Mouse (Mus musculus) lung, embryonic 14.5 days (tissue): ENCODE measurements around the gene Hmgn1. TPM values are rescaled to one million over a fixed set of nuclear protein-coding genes. Genes with fewer than 3 reads are reported as not detected.
"Not testable (repeated sequence)": the region's sequence is repeated elsewhere in the genome, so short reads cannot be mapped to it uniquely, and the experiment has no call there.

Source experiments
- ATAC-seq: fragments of 200-750 bp; cut with Nextera tagmentation; 2 replicates; pipeline ENCODE4 v1.8.0; 2017; ENCODE audit warnings: mild to moderate bottlenecking, moderate TSS enrichment, moderate library complexity; ENCODE audit not compliant: insufficient read depth
- DNase-seq: peaks from one replicate; pipeline ENCODE4 v3.0.0-alpha.2; 2015
- H3K27ac ChIP-seq: fragments of 300-500 bp; sonication (generic); 2 replicates; pipeline ENCODE4 v1.5.1; 2014; ENCODE audit warnings: low read depth, mild to moderate bottlenecking, moderate library complexity
- H3K27me3 ChIP-seq: fragments of 300-500 bp; sonication (generic); 2 replicates; pipeline ENCODE4 v1.6.1; 2014; ENCODE audit warnings: low read length, control low read depth; ENCODE audit not compliant: insufficient read depth
- H3K36me3 ChIP-seq: fragments of 300-500 bp; sonication (generic); 2 replicates; pipeline ENCODE4 v1.6.1; 2014; ENCODE audit warnings: control low read depth; ENCODE audit not compliant: insufficient read depth
- H3K4me1 ChIP-seq: fragments of 300-500 bp; sonication (generic); 2 replicates; pipeline ENCODE4 v1.6.1; 2014; ENCODE audit warnings: antibody characterized with exemption, control low read depth; ENCODE audit not compliant: insufficient read depth
- H3K4me2 ChIP-seq: fragments of 300-500 bp; sonication (generic); 2 replicates; pipeline ENCODE4 v1.6.1; 2014; ENCODE audit warnings: mild to moderate bottlenecking
- H3K4me3 ChIP-seq: fragments of 300-500 bp; sonication (generic); 2 replicates; pipeline ENCODE4 v1.5.1; 2014; ENCODE audit warnings: low read depth, low read length
- H3K9ac ChIP-seq: fragments of 300-500 bp; sonication (generic); 2 replicates; pipeline ENCODE4 v1.6.1; 2014
- H3K9me3 ChIP-seq: fragments of 300-500 bp; sonication (generic); 2 replicates; pipeline ENCODE4 v1.6.1; 2016; ENCODE audit warnings: low read depth, low read length, control low read depth
- CTCF ChIP-seq: IDR thresholded peaks from 2 replicates; pipeline ENCODE4 v1.5.1; 2016; ENCODE audit warnings: antibody characterized with exemption, low read depth
- WGBS: fragments of 180-500 bp; shearing (Covaris S2); extraction: QIAGEN DNeasy Blood & Tissue Kit; methylation state at CpG from one replicate; pipeline ENCODE4 v1.1.7; 2014; 5-methylcytosine and 5-hydroxymethylcytosine counted together
- polyA plus RNA-seq: library from polyadenylated mRNA; unstranded; fragments of >200 nt; fragmentation: Nextera tagmentation; extraction: Ambion mirVana; gene quantifications from 2 replicates; pipeline ENCODE4 v1.2.1, GENCODE M21; 2014

Gene Hmgn1
- polyA plus RNA-seq, 1 experiment from 2014 or later = 746 TPM

- no peak for ATAC-seq
- no peaks in the 10 kb centered on the region for H3K9me3 ChIP-seq
- H3K27me3 ChIP-seq = no peaks in the 10 kb centered on the region
- H3K27ac ChIP-seq = no peak overlapping the region
- H3K36me3 ChIP-seq = peaks cover 16% of the 10 kb centered on the region; the same call in 1 of the 2 replicates
- no peak for TF ChIP-seq CTCF
- DNase-seq = no peak
- no peak overlapping the region for H3K4me3 ChIP-seq
- no peaks in the 10 kb centered on the region for H3K4me1 ChIP-seq
- 53% methylated on average over 4 of the region's 4 CpGs for WGBS
- no peak overlapping the region for H3K4me2 ChIP-seq
- H3K9ac ChIP-seq = no peak overlapping the region
Measured at GRCm38 (mm10) chr16:96150995-96151394, 23.5 kb upstream of the Hmgn1 start.

- H3K27me3 ChIP-seq = no peaks in the 10 kb centered on the region
- H3K4me2 ChIP-seq = no peak overlapping the region
- WGBS = 54% methylated on average over 9 of the region's 9 CpGs
- H3K4me1 ChIP-seq = no peaks in the 10 kb centered on the region
- no peaks in the 10 kb centered on the region for H3K9me3 ChIP-seq
- H3K27ac ChIP-seq = peak overlapping the region; percentile 72; the same call in 1 of the 2 replicates
- DNase-seq (peak; percentile 33), ATAC-seq (no peak)
- no peak overlapping the region for H3K4me3 ChIP-seq
- TF ChIP-seq CTCF = no peak
- H3K9ac ChIP-seq = no peak overlapping the region
- peaks cover 11% of the 10 kb centered on the region; the same call in 1 of the 2 replicates for H3K36me3 ChIP-seq
Measured at GRCm38 (mm10) chr16:96149311-96149710, 21.8 kb upstream of the Hmgn1 start.

GRCm38 (mm10) chr16:96148834-96149233 is 21.3 kb upstream of the Hmgn1 start:
- H3K27ac ChIP-seq = peak overlapping the region; percentile 72; the same call in 1 of the 2 replicates
- H3K27me3 ChIP-seq = no peaks in the 10 kb centered on the region
- no peak overlapping the region for H3K9ac ChIP-seq
- no peak for TF ChIP-seq CTCF
- H3K9me3 ChIP-seq = no peaks in the 10 kb centered on the region
- ATAC-seq = no peak
- H3K4me1 ChIP-seq = no peaks in the 10 kb centered on the region
- no peak overlapping the region for H3K4me3 ChIP-seq
- no peak overlapping the region for H3K4me2 ChIP-seq
- peaks cover 7% of the 10 kb centered on the region; the same call in 1 of the 2 replicates for H3K36me3 ChIP-seq
- no peak for DNase-seq
- 56% methylated on average over 6 of the region's 6 CpGs for WGBS

GRCm38 (mm10) chr16:96145814-96146213 is 18.3 kb upstream of the Hmgn1 start:
- DNase-seq (no peak), ATAC-seq (no peak; the same call in 1 of the 2 replicates)
- H3K9me3 ChIP-seq = no peaks in the 10 kb centered on the region; the same call in 1 of the 2 replicates
- H3K36me3 ChIP-seq = 0 out of 2 replicates have a peak, but pooled peaks cover 3% of the 10 kb centered on the region
- H3K27me3 ChIP-seq = no peaks in the 10 kb centered on the region
- no peak overlapping the region for H3K27ac ChIP-seq
- H3K9ac ChIP-seq = peak overlapping the region; percentile 69
- H3K4me1 ChIP-seq = no peaks in the 10 kb centered on the region
- under 1% methylated on average over 5 of the region's 5 CpGs for WGBS
- H3K4me3 ChIP-seq = peak overlapping the region; percentile 77
- H3K4me2 ChIP-seq = peak overlapping the region; percentile 74
- 0 out of 2 replicates have a peak, but pooled peaks have one; percentile 24 for TF ChIP-seq CTCF

- no peaks in the 10 kb centered on the region; the same call in 1 of the 2 replicates for H3K9me3 ChIP-seq
- under 1% methylated on average over 68 of the region's 68 CpGs for WGBS
- peak within 1 kb of the TSS; percentile 69 for H3K9ac ChIP-seq
- H3K4me3 ChIP-seq = peak within 1 kb of the TSS; percentile 77
- DNase-seq = peak; percentile 100
- peak within 1 kb of the TSS; percentile 74 for H3K4me2 ChIP-seq
- no peaks in the 10 kb centered on the region for H3K4me1 ChIP-seq
- 0 out of 2 replicates have a peak, but pooled peaks cover 3% of the 10 kb centered on the region for H3K36me3 ChIP-seq
- ATAC-seq = peak; percentile 96
- peak; percentile 97 for TF ChIP-seq CTCF
- no peak within 1 kb of the TSS; the same call in 1 of the 2 replicates for H3K27ac ChIP-seq
- H3K27me3 ChIP-seq = no peaks in the 10 kb centered on the region
Measured at GRCm38 (mm10) chr16:96145110-96145800, 17.7 kb upstream of the Hmgn1 start, which contains the start of gene Wrb. Gene Wrb, plus strand, starts transcription at chr16:96145407.

GRCm38 (mm10) chr16:96144748-96145109 is 17.2 kb upstream of the Hmgn1 start:
- ATAC-seq = peak; percentile 35
- not testable (repeated sequence) for H3K9ac ChIP-seq, H3K27me3 ChIP-seq, H3K36me3 ChIP-seq, H3K4me2 ChIP-seq, H3K27ac ChIP-seq, H3K4me1 ChIP-seq, H3K9me3 ChIP-seq, DNase-seq
- peak overlapping the region; percentile 77 for H3K4me3 ChIP-seq
- 28% methylated on average over 6 of the region's 6 CpGs for WGBS

- WGBS = 2% methylated on average over 9 of the region's 9 CpGs
- peak overlapping the region; percentile 75 for H3K9ac ChIP-seq
- H3K36me3 ChIP-seq = peaks cover 32% of the 10 kb centered on the region
- TF ChIP-seq CTCF = no peak
- DNase-seq (no peak), ATAC-seq (no peak)
- H3K9me3 ChIP-seq = no peaks in the 10 kb centered on the region
- H3K27ac ChIP-seq = peak overlapping the region; percentile 92
- H3K4me3 ChIP-seq = peak overlapping the region; percentile 66
- H3K4me2 ChIP-seq = peak overlapping the region; percentile 93
- H3K4me1 ChIP-seq = peaks cover 15% of the 10 kb centered on the region; the same call in 1 of the 2 replicates
- no peaks in the 10 kb centered on the region for H3K27me3 ChIP-seq
Measured at GRCm38 (mm10) chr16:96128466-96128865, 937 bp upstream of the Hmgn1 start.
